Mouse (Mus musculus) neural tube, embryonic 11.5 days (tissue): ENCODE measurements around the gene St7l. TPM values are rescaled to one million over a fixed set of nuclear protein-coding genes. Genes with fewer than 3 reads are reported as not detected.
A peak's percentile ranks its signal among the peaks of the same experiment; 100 is the strongest.

Experiments
- ATAC-seq: fragments of 200-750 bp; cut with Nextera tagmentation; 2 replicates; pipeline ENCODE4 v1.8.0; 2017; ENCODE audit warnings: moderate number of reproducible peaks, mild to moderate bottlenecking, moderate TSS enrichment, moderate library complexity; ENCODE audit not compliant: insufficient read depth, low FRiP score, low TSS enrichment
- DNase-seq: peaks from one replicate; pipeline ENCODE4 v3.0.0-alpha.2; 2015; ENCODE audit warnings: low spot score
- H3K27ac ChIP-seq: fragments of 300-500 bp; sonication (generic); 2 replicates; pipeline ENCODE4 v1.5.1; 2014; ENCODE audit warnings: low read depth, mild to moderate bottlenecking, low read length
- H3K27me3 ChIP-seq: fragments of 300-500 bp; sonication (generic); 2 replicates; pipeline ENCODE4 v1.6.1; 2014; ENCODE audit warnings: mild to moderate bottlenecking, low read length, mixed read lengths; ENCODE audit not compliant: control insufficient read depth, insufficient read depth
- H3K36me3 ChIP-seq: fragments of 300-500 bp; sonication (generic); 2 replicates; pipeline ENCODE4 v1.6.1; 2014; ENCODE audit warnings: mild to moderate bottlenecking, low read length, moderate library complexity, mixed read lengths; ENCODE audit not compliant: control insufficient read depth, insufficient read depth
- H3K4me1 ChIP-seq: fragments of 300-500 bp; sonication (generic); 2 replicates; pipeline ENCODE4 v1.6.1; 2014; ENCODE audit warnings: low read length, mixed read lengths; ENCODE audit not compliant: control insufficient read depth, insufficient read depth
- H3K4me2 ChIP-seq: fragments of 300-500 bp; sonication (generic); 2 replicates; pipeline ENCODE4 v1.6.1; 2014; ENCODE audit warnings: low read depth, mild to moderate bottlenecking, moderate library complexity
- H3K4me3 ChIP-seq: fragments of 300-500 bp; sonication (generic); 2 replicates; pipeline ENCODE4 v1.5.1; 2014; ENCODE audit warnings: low read depth, low read length
- H3K9ac ChIP-seq: fragments of 300-500 bp; sonication (generic); 2 replicates; pipeline ENCODE4 v1.6.1; 2014; ENCODE audit warnings: mild to moderate bottlenecking, low read length
- H3K9me3 ChIP-seq: fragments of 300-500 bp; sonication (generic); 2 replicates; pipeline ENCODE4 v1.6.1; 2016; ENCODE audit warnings: low read length; ENCODE audit not compliant: control insufficient read depth
- WGBS: fragments of 180-500 bp; shearing (Covaris S2); extraction: QIAGEN DNeasy Blood & Tissue Kit; methylation state at CpG from one replicate; pipeline ENCODE4 v1.1.7; 2014; 5-methylcytosine and 5-hydroxymethylcytosine counted together
- polyA plus RNA-seq: library from polyadenylated mRNA; unstranded; fragments of >200 nt; fragmentation: Nextera tagmentation; extraction: Ambion mirVana; gene quantifications from 2 replicates; pipeline ENCODE4 v1.2.1, GENCODE M21; 2014

The St7l gene
- polyA plus RNA-seq, 1 experiment from 2014 or later, result 36.6 TPM

DNA sequence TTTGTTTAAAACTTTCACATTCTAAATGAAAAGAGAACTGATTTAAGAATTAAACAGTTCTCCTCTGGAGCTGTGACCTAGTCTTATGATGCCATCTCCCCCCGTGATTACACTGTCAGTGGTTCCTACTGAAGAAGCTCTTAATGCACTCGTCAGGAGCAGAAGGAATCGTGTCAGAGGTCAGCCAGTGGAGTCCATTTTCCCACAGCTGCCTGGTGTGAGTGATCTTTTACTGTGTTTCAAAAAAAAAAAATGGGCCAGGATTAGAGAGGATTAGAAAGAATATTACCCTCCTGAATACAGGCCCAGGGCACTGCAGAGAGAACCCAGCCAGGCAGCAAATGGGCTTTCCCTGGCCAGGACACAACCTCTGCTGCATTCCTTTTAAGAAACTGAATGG is 51.2 kb downstream of the St7l start:
- H3K36me3 ChIP-seq, result no peaks in the 10 kb centered on the region
- 54% methylated on average over 3 of the region's 3 CpGs for WGBS
- H3K4me2 ChIP-seq, result no peak overlapping the region
- no peaks in the 10 kb centered on the region for H3K27me3 ChIP-seq
- DNase-seq (no peak), ATAC-seq (no peak)
- no peaks in the 10 kb centered on the region for H3K9me3 ChIP-seq
- H3K4me1 ChIP-seq, result no peaks in the 10 kb centered on the region
- no peak overlapping the region for H3K9ac ChIP-seq
- H3K4me3 ChIP-seq, result no peak overlapping the region
- no peak overlapping the region for H3K27ac ChIP-seq

GRCm38 (mm10) chr3:104929385-104929784 is 65.6 kb downstream of the St7l start:
- no peaks in the 10 kb centered on the region for H3K27me3 ChIP-seq
- WGBS, result 92% methylated on average over 6 of the region's 6 CpGs

GRCm38 (mm10) chr3:104937728-104938305 is 74.0 kb downstream of the St7l start:
- 89% methylated on average over 2 of the region's 2 CpGs for WGBS
- Histone ChIP-seq H3K4me2 (no peak overlapping the region), H3K27me3 (no peaks in the 10 kb centered on the region), H3K9me3 (no peaks in the 10 kb centered on the region), H3K4me1 (peaks cover under 1% of the 10 kb centered on the region), H3K36me3 (no peaks in the 10 kb centered on the region), H3K27ac (no peak overlapping the region), H3K9ac (no peak overlapping the region), H3K4me3 (no peak overlapping the region)
- DNase-seq (no peak), ATAC-seq (no peak)

More at GRCm38 (mm10) chr3:104929385-104929784, 65.6 kb downstream of the St7l start:
- no peak overlapping the region for H3K9ac ChIP-seq
- no peaks in the 10 kb centered on the region for H3K4me1 ChIP-seq
- H3K27ac ChIP-seq, result no peak overlapping the region
- ATAC-seq (no peak), DNase-seq (no peak)
- no peaks in the 10 kb centered on the region for H3K9me3 ChIP-seq
- peaks cover 2% of the 10 kb centered on the region; the same call in 1 of the 2 replicates for H3K36me3 ChIP-seq
- no peak overlapping the region for H3K4me3 ChIP-seq
- H3K4me2 ChIP-seq, result no peak overlapping the region

DNA sequence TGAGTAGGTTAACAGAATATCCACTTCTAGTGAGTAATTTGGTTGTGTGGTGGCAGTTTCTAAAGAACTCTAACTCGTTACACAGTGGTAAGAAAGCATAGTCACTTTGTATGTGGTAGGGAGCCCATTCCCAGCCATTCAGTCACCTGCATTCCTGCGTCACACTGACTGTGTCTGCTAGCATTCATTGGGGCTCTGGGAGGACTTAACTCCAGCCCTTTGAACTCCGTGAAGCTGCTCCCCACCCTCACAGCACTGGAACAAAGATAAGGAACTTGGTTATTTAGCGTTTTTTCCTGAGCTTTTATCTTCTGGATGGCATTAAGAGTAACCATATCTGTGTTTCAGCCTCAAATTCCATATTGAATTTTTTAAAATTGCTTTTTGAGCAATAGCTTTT is 74.5 kb downstream of the St7l start:
- H3K9ac ChIP-seq, result no peak overlapping the region
- no peaks in the 10 kb centered on the region for H3K36me3 ChIP-seq
- ATAC-seq, result no peak
- H3K4me2 ChIP-seq, result no peak overlapping the region
- H3K4me3 ChIP-seq, result no peak overlapping the region
- no peaks in the 10 kb centered on the region for H3K9me3 ChIP-seq
- no peak overlapping the region for H3K27ac ChIP-seq
- no peak for DNase-seq
- no peaks in the 10 kb centered on the region for H3K27me3 ChIP-seq
- H3K4me1 ChIP-seq, result peaks cover 5% of the 10 kb centered on the region
- 51% methylated on average over 4 of the region's 4 CpGs for WGBS

DNA sequence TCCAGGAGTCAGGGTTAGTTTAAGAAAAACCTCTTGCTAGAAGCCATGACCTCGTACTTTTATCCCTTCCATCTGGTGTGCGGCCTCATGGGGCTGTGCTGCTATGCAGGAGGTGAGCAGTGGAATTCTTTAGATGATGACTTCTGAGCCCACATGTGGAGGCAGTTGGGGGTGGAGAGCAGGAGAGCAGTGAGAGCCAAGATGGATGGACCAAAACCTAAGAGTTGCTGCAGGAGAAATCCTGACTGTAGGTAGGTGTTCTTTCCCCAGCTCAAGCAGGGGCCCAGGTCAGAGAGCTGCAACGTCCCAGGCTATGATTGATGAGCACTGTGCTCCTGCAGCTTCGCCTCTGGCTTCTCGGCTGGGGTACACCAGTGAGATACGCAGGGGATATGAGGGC is 76.9 kb downstream of the St7l start:
- DNase-seq, result peak; percentile 33
- Histone ChIP-seq H3K4me3 (no peak overlapping the region), H3K9me3 (no peaks in the 10 kb centered on the region), H3K36me3 (no peaks in the 10 kb centered on the region), H3K27ac (no peak overlapping the region), H3K4me2 (no peak overlapping the region), H3K27me3 (no peaks in the 10 kb centered on the region), H3K4me1 (peaks cover 5% of the 10 kb centered on the region), H3K9ac (no peak overlapping the region)
- no peak for ATAC-seq
- 45% methylated on average over 6 of the region's 6 CpGs for WGBS

DNA sequence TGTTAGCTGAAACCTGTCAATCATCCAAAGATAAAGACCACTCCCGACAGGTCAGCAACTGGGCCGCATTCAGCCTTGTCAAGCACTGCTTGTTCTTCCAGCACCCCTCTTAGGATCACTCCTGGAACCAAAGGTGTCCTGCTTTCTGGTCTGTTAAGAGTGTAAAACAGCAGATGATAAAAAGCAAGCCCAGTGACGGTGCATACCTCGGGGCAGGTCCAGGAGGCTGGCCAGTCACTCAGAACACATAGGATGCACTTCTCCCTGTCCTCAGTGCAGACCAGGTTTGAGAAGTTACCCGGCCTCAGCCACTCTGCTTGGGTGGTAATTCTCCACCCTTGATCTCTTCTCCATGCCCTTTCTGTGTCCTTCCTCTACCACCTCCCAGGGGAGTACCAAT is 78.9 kb downstream of the St7l start:
- no peak overlapping the region for H3K4me3 ChIP-seq
- H3K9me3 ChIP-seq, result no peaks in the 10 kb centered on the region
- DNase-seq (no peak), ATAC-seq (no peak)
- WGBS, result 68% methylated on average over 5 of the region's 5 CpGs
- no peak overlapping the region for H3K9ac ChIP-seq
- no peak overlapping the region for H3K27ac ChIP-seq
- H3K36me3 ChIP-seq, result no peaks in the 10 kb centered on the region
- no peak overlapping the region for H3K4me2 ChIP-seq
- no peaks in the 10 kb centered on the region for H3K27me3 ChIP-seq
- H3K4me1 ChIP-seq, result peaks cover 5% of the 10 kb centered on the region

DNA sequence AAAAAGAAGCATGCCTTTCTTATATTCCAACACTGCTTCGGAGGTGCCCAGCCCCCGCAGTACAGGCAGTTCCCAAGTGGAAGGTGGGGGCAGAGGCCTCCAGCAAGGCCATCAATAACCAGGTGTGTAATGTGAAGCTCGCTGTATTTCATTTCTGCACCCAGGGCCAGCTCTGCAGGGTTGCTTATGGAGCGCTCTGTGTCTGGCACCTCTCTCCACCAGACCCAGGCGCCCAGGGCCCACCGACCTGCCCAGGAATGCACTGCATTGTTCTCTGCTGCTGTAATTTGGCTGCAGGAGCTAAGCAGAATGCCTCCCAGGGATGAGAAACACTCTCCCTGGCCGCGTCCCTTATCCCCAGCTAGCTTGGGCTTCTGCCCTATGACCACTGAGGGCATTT is 79.5 kb downstream of the St7l start:
- Histone ChIP-seq H3K27ac (0 out of 2 replicates have a peak overlapping the region, but pooled peaks have one; percentile 23), H3K9me3 (no peaks in the 10 kb centered on the region), H3K9ac (no peak overlapping the region), H3K4me2 (no peak overlapping the region), H3K27me3 (no peaks in the 10 kb centered on the region), H3K4me1 (peaks cover 5% of the 10 kb centered on the region), H3K36me3 (no peaks in the 10 kb centered on the region), H3K4me3 (no peak overlapping the region)
- no peak for DNase-seq
- WGBS, result 28% methylated on average over 8 of the region's 8 CpGs
- ATAC-seq, result no peak

DNA sequence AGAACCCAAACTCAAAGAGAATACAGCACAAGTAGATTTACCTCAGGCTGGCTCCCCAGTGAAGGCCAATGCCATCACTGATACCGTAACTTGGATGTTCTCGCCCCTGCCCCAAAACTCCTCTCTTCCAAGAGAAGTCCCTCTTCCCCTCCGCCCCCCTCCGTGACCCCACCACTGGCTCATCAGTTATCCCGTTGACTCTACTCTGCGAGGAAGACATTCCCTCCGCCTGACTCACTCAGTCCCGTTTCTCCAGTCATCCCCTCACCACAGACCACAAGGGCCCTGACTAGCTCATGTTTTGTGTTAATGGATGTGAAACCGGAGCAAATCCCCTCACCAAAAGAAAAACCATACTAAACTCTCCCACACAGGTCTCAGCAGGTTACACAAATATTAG is 81.1 kb downstream of the St7l start:
- H3K4me1 ChIP-seq, result peaks cover 5% of the 10 kb centered on the region
- ATAC-seq (no peak), DNase-seq (no peak)
- no peak overlapping the region for H3K9ac ChIP-seq
- H3K4me3 ChIP-seq, result no peak overlapping the region
- 71% methylated on average over 9 of the region's 9 CpGs for WGBS
- no peaks in the 10 kb centered on the region for H3K27me3 ChIP-seq
- no peaks in the 10 kb centered on the region for H3K9me3 ChIP-seq
- H3K4me2 ChIP-seq, result no peak overlapping the region
- no peaks in the 10 kb centered on the region for H3K36me3 ChIP-seq
- H3K27ac ChIP-seq, result no peak overlapping the region

- ATAC-seq (no peak), DNase-seq (no peak)
- Histone ChIP-seq H3K9me3 (no peaks in the 10 kb centered on the region), H3K27me3 (no peaks in the 10 kb centered on the region), H3K4me1 (no peaks in the 10 kb centered on the region), H3K4me2 (no peak overlapping the region), H3K36me3 (peaks cover 3% of the 10 kb centered on the region; the same call in 1 of the 2 replicates), H3K27ac (no peak overlapping the region), H3K4me3 (no peak overlapping the region), H3K9ac (no peak overlapping the region)
- 94% methylated on average over 12 of the region's 12 CpGs for WGBS
Measured at GRCm38 (mm10) chr3:104950926-104951325, 87.1 kb downstream of the St7l start.
